Mouse (Mus musculus): ENCODE measurements around the gene Krba1. TPM values are rescaled to one million over a fixed set of nuclear protein-coding genes. Genes with fewer than 3 reads are reported as not detected.
A peak's percentile ranks its signal among the peaks of the same experiment; 100 is the strongest.

The Krba1 gene
- polyA plus RNA-seq, 1 experiment from 2014 or later = 15.4 TPM

DNA sequence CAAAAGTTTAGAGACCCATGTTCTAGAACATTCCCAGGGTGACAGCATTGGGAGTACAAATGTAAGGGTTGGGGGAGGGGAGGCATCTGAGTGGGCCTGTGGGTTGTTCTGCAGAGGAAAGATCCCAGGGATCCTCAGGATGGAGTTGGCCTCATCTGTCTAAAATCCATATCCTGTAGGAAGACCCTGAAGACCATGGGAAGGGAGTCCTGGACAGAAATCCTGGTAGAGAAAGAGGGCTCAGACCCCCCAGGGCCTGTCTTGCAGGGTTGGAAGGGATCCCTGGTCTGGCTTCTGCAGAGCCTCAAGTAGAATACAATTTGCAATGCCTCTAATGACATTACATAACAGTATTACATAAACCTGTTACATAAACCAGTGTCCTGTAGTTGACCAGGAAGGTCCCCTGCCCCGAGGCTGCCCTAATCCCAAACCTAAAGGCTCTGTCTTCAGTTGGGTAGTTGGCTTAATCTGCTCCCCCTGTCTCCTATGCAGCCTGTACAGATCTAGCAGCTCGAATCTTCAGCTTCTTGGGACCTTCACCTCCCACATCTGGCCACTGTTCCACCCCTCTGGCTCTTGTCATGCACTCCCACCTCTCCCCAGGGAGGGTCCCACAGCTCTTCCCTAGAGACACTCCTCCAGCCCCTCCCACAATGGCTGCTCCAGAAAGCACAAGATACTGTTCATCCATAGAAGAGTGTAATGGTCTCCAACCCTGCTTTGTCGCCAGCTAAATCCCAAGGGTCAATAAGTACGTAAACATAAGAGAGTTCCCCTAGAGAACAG is 33.6 kb downstream of the Krba1 start:
- Histone ChIP-seq H3K36me3 (no peaks in the 10 kb centered on the region), H3K4me3 (no peak overlapping the region), H3K4me2 (no peak overlapping the region), H3K4me1 (peaks cover 14% of the 10 kb centered on the region), H3K27ac (replicated peaks) (no peak overlapping the region), H3K27me3 (replicated peaks) (no peaks in the 10 kb centered on the region), H3K9ac (no peak overlapping the region), H3K9me3 (no peaks in the 10 kb centered on the region)
- ATAC-seq (ENCODE audit: extremely low read depth, insufficient number of reproducible peaks, low FRiP score, low TSS enrichment) = no peak
- WGBS = 59% methylated on average over 4 of the region's 4 CpGs

DNA sequence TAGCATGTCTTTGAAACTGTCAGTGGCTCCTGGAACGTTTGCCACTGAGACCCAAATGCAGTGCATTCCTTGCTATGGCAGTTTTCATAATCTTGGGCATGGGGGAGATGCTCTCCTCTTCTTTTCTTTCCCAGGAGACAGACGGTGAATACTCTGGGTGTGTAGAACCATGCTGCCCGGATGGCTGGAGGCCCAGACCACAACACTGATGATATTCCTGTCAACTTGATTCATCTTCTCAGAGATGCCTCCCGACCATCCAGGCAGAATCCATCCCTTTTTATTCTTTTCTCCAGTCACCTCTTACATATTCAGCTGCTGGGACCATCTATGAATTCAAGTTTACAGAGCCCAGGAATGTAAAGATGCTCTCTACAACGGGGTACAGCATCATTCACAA is 35.4 kb downstream of the Krba1 start:
- WGBS = 70% methylated on average over 5 of the region's 5 CpGs

DNA sequence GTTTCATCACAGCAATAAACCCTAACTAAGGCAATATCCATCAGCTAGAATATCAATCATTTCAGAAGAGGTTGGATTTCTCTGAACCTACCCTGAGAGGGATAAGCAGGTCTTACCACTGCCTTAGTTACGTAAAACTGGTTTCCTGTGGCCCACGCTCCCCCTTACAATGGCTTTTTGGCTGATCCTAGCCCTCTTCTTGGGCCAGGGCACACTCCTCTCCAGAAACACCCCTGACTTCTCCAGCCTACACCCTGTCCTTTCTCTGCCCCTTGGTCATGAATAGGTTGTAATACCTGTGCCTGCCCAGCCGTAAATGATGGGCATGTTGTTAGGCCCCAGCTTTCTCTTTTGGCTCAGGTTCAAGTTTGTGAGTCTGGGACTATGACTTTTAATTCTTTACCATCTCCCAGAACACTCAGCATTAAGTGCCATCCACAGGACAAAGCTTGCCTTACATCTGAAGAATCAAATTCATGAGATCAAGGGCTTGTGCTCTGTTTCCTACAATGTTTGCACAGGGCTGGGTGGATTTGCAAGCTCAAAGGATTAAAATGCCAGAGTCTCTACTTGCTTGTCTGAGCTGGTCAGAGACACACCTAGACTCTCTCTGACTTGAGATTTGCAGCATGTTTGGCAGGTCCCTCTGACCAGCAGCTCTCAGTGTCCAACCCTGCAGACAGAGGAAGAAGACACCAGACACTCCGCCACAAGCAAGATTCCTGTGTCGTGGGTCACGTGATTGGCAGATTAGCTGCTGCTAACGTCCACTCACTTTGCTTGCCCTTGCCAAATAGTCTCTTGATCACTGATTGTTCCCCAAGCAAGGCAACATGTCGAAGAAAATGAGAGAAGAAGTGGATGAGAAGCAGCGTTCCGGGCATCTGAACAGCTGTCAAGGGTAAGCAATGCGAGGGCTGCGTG is 37.8 kb downstream of the Krba1 start:
- peaks cover 43% of the 10 kb centered on the region for H3K4me1 ChIP-seq
- H3K27ac ChIP-seq (replicated peaks) = peak overlapping the region; percentile 24; the same call in 1 of the 2 replicates
- 48% methylated on average over 12 of the region's 12 CpGs for WGBS
- H3K4me2 ChIP-seq = 0 out of 2 replicates have a peak overlapping the region, but pooled peaks have one; percentile 3
- peaks cover 17% of the 10 kb centered on the region for H3K36me3 ChIP-seq
- no peak for ATAC-seq (ENCODE audit: extremely low read depth, insufficient number of reproducible peaks, low FRiP score, low TSS enrichment)
- H3K27me3 ChIP-seq (replicated peaks) = peaks cover 14% of the 10 kb centered on the region
- no peak overlapping the region for H3K9ac ChIP-seq
- no peak overlapping the region for H3K4me3 ChIP-seq
- no peaks in the 10 kb centered on the region for H3K9me3 ChIP-seq

More for the DNA sequence above, 35.4 kb downstream of the Krba1 start:
- Histone ChIP-seq H3K36me3 (no peaks in the 10 kb centered on the region), H3K4me3 (no peak overlapping the region), H3K27ac (replicated peaks) (no peak overlapping the region), H3K9ac (no peak overlapping the region), H3K27me3 (replicated peaks) (no peaks in the 10 kb centered on the region), H3K4me2 (no peak overlapping the region), H3K9me3 (no peaks in the 10 kb centered on the region), H3K4me1 (peaks cover 23% of the 10 kb centered on the region)
- ATAC-seq (ENCODE audit: extremely low read depth, insufficient number of reproducible peaks, low FRiP score, low TSS enrichment) = no peak

DNA sequence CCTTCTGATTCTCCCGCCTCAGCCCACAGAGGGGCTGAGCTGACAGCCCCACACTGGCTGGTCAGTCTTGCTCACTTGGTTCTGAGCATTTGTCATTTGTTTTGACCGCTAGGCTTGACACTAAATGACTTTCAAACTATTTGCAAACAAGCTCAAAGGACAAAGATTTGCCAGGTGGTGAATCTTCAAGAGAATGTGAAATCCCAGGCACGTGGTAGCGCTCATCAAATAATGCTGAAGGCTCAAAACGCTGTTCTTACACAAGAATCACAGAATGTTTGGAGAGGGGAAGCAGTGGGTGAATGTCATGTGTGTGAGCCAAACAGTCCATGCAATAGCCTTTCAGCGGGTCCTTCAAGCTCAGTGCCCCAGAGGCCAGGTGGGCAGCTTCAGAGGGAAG is 39.3 kb downstream of the Krba1 start:
- no peak for ATAC-seq (ENCODE audit: extremely low read depth, insufficient number of reproducible peaks, low FRiP score, low TSS enrichment)
- Histone ChIP-seq H3K36me3 (peaks cover 32% of the 10 kb centered on the region), H3K9me3 (no peaks in the 10 kb centered on the region), H3K9ac (no peak overlapping the region), H3K27ac (replicated peaks) (no peak overlapping the region), H3K4me2 (no peak overlapping the region), H3K4me1 (peaks cover 58% of the 10 kb centered on the region), H3K27me3 (replicated peaks) (peaks cover 29% of the 10 kb centered on the region), H3K4me3 (no peak overlapping the region)
- WGBS = 54% methylated on average over 6 of the region's 6 CpGs

DNA sequence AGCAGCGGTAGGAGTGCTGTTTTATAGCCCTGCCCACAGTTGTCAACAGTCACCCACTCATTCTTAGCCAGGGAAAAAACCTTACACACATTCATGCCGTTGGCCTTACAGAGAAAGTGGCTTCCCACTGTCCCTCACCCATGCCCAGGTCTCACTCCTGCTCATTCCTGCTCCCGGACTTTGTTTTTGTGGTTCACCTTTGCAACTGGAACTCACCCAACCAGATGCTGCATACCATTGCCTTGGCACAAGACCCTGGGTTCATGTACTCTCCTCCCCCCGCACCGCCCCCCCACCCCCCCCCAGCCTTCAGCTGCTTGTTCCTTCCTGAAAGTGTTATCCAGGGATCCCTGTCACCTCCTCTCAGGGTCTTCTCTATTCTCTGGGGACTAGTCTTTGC is 39.7 kb downstream of the Krba1 start:
- no peak for ATAC-seq (ENCODE audit: extremely low read depth, insufficient number of reproducible peaks, low FRiP score, low TSS enrichment)
- H3K9me3 ChIP-seq = no peaks in the 10 kb centered on the region
- no peak overlapping the region for H3K9ac ChIP-seq

DNA sequence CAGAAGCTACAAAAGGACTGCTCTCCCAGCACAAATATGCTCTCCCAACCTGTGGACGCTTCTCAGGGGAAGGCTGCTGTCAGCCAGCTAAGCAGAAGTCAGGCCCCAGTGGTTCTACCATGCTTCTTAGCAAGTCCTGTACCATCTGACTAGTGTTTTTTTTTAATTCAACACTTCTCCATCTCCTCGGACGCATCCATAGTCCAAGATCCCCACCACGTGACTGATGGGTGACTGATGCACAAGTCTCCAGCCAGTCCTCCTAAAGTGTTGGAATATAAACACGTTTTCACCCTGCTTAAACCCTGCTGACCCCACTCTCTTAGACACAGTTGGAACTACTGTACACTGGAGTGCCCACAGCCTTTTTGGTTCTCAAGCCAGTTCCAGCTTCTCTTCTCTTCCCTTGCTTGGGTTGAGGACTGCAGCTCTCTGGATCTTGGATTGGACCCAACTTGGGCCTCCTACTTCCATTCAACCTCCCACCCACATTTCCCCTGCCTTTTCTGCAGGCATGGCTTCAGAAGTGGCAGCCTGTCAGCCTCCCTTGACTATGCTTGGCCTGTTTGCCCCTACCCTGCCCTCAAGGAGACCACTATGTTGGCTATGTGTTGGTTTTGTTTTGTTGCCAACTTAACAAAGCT is 40.4 kb downstream of the Krba1 start:
- Histone ChIP-seq H3K4me1 (peaks cover 70% of the 10 kb centered on the region), H3K9ac (no peak overlapping the region), H3K4me2 (no peak overlapping the region), H3K27ac (replicated peaks) (no peak overlapping the region), H3K36me3 (peaks cover 42% of the 10 kb centered on the region), H3K9me3 (no peaks in the 10 kb centered on the region), H3K27me3 (replicated peaks) (peaks cover 33% of the 10 kb centered on the region), H3K4me3 (no peak overlapping the region)
- WGBS = 65% methylated on average over 5 of the region's 5 CpGs
- ATAC-seq (ENCODE audit: extremely low read depth, insufficient number of reproducible peaks, low FRiP score, low TSS enrichment) = no peak

More for the DNA sequence above, 39.7 kb downstream of the Krba1 start:
- Histone ChIP-seq H3K4me2 (no peak overlapping the region), H3K36me3 (peaks cover 36% of the 10 kb centered on the region), H3K4me1 (peaks cover 63% of the 10 kb centered on the region), H3K27ac (replicated peaks) (no peak overlapping the region), H3K4me3 (no peak overlapping the region), H3K27me3 (replicated peaks) (peaks cover 33% of the 10 kb centered on the region)
- 46% methylated on average over 5 of the region's 5 CpGs for WGBS

DNA sequence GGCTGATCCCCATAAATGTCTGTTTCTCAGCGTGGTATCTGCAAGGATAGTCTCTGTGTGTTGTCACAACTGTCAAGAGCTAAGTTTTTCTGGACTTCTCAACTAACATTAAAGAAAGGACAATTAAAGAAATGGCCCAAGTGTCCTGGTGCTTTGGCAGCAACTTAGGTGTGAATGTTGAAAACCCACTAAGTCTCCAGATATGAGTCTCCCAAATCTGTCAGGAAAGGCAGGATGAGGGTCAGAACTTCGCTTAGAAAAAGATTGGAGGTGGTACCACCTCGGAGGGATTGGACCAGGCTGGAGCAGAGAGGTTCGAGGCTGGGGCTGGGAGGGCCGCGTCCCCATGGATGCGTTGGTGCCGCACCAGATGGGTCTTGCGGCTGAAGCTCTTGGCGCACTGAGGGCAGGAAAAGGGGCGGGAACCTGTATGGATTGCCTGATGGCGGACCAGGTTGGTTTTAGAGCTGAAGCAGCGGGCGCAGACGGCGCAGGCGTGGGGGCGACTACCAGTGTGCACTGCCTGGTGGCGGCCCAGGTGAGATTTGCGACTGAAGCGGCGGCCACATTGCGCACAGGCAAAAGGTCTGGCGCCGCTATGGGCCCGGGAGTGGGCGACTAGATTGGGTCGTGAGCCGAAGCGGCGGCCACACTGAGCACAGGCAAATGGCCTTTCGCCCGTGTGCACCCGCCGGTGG is 42.4 kb downstream of the Krba1 start:
- no peak for ATAC-seq (ENCODE audit: extremely low read depth, insufficient number of reproducible peaks, low FRiP score, low TSS enrichment)
- WGBS = 43% methylated on average over 35 of the region's 35 CpGs
- peaks cover 62% of the 10 kb centered on the region for H3K36me3 ChIP-seq
- peaks cover 79% of the 10 kb centered on the region for H3K4me1 ChIP-seq
- no peaks in the 10 kb centered on the region for H3K9me3 ChIP-seq
- H3K27ac ChIP-seq (replicated peaks) = no peak overlapping the region
- H3K4me3 ChIP-seq = peak overlapping the region; percentile 35
- peak overlapping the region; percentile 62 for H3K4me2 ChIP-seq
- H3K27me3 ChIP-seq (replicated peaks) = peaks cover 33% of the 10 kb centered on the region
- 0 out of 2 replicates have a peak overlapping the region, but pooled peaks have one; percentile 48 for H3K9ac ChIP-seq

DNA sequence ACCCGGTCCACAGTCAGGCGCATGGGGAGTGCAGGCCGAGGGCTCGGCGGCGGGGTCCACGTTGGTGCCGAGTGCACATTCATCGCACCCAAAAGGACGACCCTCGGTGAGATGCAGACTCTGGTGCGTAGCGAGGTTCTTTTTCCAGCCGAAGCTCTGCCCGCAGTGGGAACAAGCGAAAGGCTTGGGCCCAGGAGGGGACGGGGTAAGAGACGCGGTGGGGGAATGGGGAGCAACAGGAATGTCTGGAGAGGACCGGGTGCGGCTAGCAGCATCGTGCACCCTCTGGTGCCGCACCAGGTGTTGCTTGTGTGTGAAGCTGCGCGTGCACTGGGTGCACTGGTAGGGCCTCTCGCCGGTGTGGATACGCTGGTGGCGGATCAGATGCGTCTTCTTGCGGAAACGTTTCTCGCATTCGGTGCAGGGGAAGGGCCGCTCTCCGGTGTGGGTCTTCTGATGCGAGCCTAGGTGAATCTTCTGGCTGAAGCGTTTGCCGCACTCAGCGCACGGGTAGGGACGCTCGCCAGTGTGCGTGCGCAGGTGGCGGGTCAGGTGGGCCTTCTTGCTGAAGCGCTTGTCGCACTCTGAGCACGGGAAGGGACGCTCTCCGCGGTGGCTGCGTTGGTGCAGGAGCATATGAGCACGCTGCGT is 43.2 kb downstream of the Krba1 start:
- Histone ChIP-seq H3K4me1 (peaks cover 78% of the 10 kb centered on the region), H3K9me3 (no peaks in the 10 kb centered on the region), H3K27ac (replicated peaks) (no peak overlapping the region), H3K36me3 (peaks cover 63% of the 10 kb centered on the region), H3K4me2 (peak overlapping the region; percentile 62), H3K27me3 (replicated peaks) (peaks cover 33% of the 10 kb centered on the region), H3K4me3 (peak overlapping the region; percentile 35), H3K9ac (peak overlapping the region; percentile 48)
- ATAC-seq (ENCODE audit: extremely low read depth, insufficient number of reproducible peaks, low FRiP score, low TSS enrichment) = no peak
- WGBS = 30% methylated on average over 55 of the region's 55 CpGs

DNA sequence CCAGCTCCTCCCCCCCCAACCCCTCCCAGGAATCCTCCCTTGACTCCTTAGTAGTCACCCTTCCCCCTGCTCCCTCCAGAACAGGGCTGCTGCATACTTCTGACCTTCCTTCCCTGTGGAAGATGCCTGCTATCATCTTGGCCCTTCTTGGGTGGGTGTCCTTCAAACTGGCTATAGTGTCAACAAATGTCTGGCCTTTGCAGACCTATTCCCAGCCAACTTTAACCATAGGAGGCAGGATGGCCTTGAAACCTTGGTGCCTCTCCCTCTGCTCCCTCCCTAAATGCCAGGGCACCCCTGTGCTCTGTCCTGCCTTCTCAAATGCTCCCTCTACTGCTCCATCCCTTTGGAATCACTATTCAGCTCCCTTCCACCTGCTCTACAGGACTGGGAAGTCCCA is 44.3 kb downstream of the Krba1 start:
- Histone ChIP-seq H3K4me2 (no peak overlapping the region), H3K4me1 (peaks cover 78% of the 10 kb centered on the region), H3K27me3 (replicated peaks) (peaks cover 33% of the 10 kb centered on the region), H3K9ac (0 out of 2 replicates have a peak overlapping the region, but pooled peaks have one; percentile 19), H3K27ac (replicated peaks) (no peak overlapping the region), H3K9me3 (no peaks in the 10 kb centered on the region), H3K4me3 (no peak overlapping the region), H3K36me3 (peaks cover 63% of the 10 kb centered on the region)
- ATAC-seq (ENCODE audit: extremely low read depth, insufficient number of reproducible peaks, low FRiP score, low TSS enrichment) = no peak

DNA sequence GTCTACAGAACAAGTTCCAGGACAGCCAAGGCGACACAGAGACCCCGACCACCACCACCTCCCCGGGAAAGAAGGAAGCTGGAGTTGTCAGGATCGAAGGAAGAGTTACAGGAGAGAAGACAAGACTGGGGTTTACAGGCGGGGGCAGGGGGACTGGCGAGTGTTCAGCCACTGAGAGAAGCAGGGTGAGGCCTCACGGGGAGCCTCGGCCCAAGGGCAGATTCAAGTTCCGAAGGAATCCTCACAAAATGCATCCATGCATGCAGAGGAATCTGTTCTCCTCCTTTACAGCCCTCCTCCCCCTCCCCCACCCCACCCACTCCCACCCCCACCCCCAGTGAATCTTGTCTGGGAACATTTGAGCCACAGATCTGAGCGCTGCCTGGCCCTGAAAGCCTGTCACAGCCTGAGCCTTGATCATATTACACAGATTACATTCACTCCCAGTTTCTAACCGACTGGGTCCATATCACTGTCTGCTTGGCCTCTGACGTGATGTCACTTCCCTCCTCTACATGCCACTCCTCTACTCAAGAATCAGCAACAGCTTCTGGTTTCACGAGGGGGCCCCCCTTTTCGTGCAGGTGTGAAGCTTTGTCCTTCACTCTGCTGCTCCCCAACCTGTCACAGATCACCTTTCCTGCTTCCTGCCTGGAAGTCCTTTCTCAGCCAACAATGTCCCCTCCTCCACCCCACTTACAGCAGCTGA is 45.1 kb downstream of the Krba1 start:
- Histone ChIP-seq H3K9ac (0 out of 2 replicates have a peak overlapping the region, but pooled peaks have one; percentile 44), H3K4me3 (no peak overlapping the region), H3K27ac (replicated peaks) (0 out of 2 replicates have a peak overlapping the region, but pooled peaks have one; percentile 42), H3K4me2 (no peak overlapping the region), H3K9me3 (no peaks in the 10 kb centered on the region), H3K36me3 (peaks cover 63% of the 10 kb centered on the region), H3K4me1 (peaks cover 72% of the 10 kb centered on the region), H3K27me3 (replicated peaks) (peaks cover 33% of the 10 kb centered on the region)
- WGBS = 38% methylated on average over 14 of the region's 14 CpGs
- ATAC-seq (ENCODE audit: extremely low read depth, insufficient number of reproducible peaks, low FRiP score, low TSS enrichment) = no peak

Data from heart, embryonic 13.5 days (tissue).